Mouse (Mus musculus) bone marrow macrophage, adult 2 months (primary cell): ENCODE data around the gene Card10. TPM values are rescaled to one million over a fixed set of nuclear protein-coding genes. Genes with fewer than 3 reads are reported as not detected.
"Not testable (repeated sequence)": the region's sequence is repeated elsewhere in the genome, so short reads cannot be mapped to it uniquely, and the experiment has no call there.

ENCODE experiments used
- H3K27ac ChIP-seq: 2 replicates; pipeline ENCODE4 v1.5.1; 2012; ENCODE audit warnings: low read depth, low read length; ENCODE audit not compliant: insufficient read depth
- H3K4me1 ChIP-seq: 2 replicates; pipeline ENCODE4 v1.6.1; 2012; ENCODE audit warnings: low read length; ENCODE audit not compliant: control insufficient read depth, insufficient read depth
- H3K4me3 ChIP-seq: 2 replicates; pipeline ENCODE4 v1.5.1; 2012; ENCODE audit warnings: mild to moderate bottlenecking, low read length, moderate library complexity; ENCODE audit not compliant: insufficient read depth
- CTCF ChIP-seq: IDR thresholded peaks from 2 replicates; pipeline ENCODE4 v1.5.1; 2012; ENCODE audit warnings: low read depth, mild to moderate bottlenecking, low read length, moderate library complexity
- POLR2A ChIP-seq: IDR thresholded peaks from 2 replicates; pipeline ENCODE4 v1.6.1; 2012; ENCODE audit warnings: mild to moderate bottlenecking, low read depth, low read length, borderline replicate concordance
- polyA plus RNA-seq: library from polyadenylated mRNA; stranded (reverse); fragments of >200 nt; gene quantifications from 2 replicates; pipeline ENCODE4 v1.2.4, GENCODE M21; 2012; ENCODE audit not compliant: missing spikeins, insufficient read depth, insufficient read length

The Card10 gene
- 0.23 TPM in 1 of 2 replicates, not detected in the other for polyA plus RNA-seq

DNA sequence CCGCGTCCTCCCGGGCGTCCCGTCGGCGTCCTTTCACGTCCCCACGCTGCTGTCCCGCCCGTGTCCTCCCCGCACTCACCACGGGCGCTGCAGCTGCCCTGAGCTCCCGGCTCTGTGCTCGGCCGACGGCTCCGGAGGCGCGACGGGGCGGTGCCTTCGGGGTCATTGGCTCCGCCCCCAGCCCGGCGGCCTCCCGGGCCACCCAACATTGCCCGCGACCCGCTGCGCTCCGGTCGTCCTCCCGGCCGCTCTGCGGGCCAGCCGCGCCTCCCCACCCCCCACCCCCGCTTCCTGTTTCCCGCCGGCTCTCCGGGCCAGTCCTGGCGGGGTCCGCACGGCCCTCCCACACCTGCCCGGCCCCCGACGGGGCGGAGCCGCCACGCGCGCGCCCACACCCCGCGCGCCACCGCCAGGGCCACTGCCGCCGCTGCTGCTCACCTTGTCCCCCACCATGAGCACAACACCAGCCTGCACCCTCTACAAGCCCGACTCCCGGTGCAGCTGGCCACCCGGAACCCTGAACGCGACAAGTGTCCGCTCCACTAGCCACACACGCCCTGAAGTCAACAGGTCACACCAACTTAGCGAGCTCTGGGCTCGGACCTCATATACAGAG lies at the start of gene Card10:
Card10 (minus strand) TSS at position 267 of the 616 bp plus-strand sequence.
- Histone ChIP-seq H3K4me1 (no peaks in the 10 kb centered on the region), H3K4me3 (peak within 1 kb of the TSS; percentile 51), H3K27ac (no peak within 1 kb of the TSS)
- TF ChIP-seq CTCF = no peak
- TF ChIP-seq POLR2A = no peak

DNA sequence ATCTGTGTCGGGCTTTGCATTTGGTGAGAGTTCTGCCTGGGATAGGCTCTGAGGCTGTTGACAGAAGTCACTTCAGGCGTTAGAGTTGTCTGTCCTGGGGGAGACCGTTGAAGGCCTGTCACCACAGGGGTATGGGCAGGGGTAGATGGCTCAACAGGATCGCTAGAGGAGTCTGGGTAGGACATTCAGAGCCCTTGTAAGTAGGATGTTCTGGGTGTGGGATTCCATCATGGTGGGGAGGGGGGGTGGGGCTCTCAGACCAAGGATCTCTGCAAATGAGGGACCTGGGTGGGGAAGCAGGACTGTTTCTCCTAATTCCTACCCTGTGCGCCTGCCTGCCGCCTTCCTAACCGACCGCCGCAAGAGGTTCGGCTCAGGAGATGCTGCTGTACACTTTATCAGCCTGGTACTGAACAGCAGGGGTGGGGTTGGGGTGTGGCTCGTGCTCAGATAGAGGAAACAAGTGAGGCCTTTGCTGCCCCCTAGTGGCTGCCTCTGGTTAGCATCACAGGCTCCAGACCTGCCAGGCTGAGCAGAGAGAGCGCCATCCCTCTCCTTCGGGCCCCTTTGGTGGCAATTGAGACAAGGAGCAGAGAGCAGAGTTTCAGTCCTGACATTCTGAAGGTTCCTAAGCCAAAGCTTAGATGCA lies 48.8 kb upstream of the Card10 start:
- H3K4me3 ChIP-seq = no peak overlapping the region

DNA sequence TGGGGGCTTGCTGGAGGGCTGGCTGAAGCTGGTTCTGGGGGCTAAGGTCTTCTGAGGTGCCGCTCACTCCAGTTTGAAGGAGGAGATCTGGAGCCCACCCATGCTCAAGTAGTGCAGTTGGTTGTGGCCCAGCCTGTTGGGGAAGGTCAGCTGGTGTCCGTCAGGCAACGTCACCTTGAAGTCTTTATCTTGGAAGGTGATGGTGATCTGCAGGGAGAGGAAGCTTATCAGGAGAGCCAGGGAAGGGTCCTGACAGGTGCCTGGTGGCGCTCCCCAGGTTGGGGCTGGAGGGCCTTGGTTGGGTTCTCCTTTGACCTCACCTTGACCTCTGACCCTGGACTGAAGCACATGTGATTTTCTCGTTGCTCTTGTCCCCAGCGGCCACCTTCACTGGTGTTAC lies 48.1 kb upstream of the Card10 start:
- Histone ChIP-seq H3K4me3 (no peak overlapping the region), H3K4me1 (no peaks in the 10 kb centered on the region), H3K27ac (no peak overlapping the region)
- TF ChIP-seq CTCF = no peak
- TF ChIP-seq POLR2A = no peak

More for the DNA sequence above, 48.8 kb upstream of the Card10 start:
- no peak overlapping the region for H3K27ac ChIP-seq
- TF ChIP-seq POLR2A (no peak), CTCF (peak; percentile 72)
- no peaks in the 10 kb centered on the region for H3K4me1 ChIP-seq

DNA sequence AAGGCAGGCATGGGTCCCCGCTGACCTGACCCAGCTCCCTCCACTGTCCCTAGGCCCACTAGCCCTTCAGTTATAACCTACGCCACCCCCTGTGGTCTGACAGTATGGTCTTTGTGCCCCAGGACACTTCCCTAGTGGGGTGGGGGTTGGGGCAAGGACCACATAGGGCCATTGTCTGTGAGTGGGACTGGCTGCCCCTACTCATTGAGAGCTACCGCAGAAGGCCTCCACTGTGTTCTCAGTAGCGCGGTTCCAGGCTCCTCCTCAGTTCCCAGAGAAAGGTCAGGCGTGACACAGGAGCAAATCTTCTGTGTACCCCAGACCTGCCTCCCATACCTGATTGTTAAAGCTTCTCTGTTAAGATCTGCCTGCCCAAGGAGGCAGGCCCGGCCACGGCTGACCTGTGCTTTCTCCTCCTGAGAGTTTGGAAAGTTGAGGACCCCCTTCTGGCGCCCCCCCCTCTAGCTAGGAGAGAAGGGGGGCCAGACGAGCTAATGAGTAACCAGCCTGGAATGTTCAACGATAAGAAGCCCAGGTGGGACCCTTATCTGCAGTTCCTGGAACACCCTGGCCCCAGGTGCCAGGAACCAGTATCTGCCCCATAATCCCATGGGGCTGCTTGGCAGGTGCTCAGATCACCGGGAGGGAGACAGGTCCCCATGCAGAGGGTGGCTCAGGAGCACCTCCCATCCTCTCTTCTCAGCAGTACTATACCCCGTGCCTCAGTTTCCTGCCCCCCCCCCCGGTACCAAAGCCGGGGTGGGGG lies 47.4 kb upstream of the Card10 start:
- Histone ChIP-seq H3K4me1 (no peaks in the 10 kb centered on the region), H3K27ac (no peak overlapping the region), H3K4me3 (no peak overlapping the region)
- TF ChIP-seq POLR2A = no peak
- no peak for TF ChIP-seq CTCF

DNA sequence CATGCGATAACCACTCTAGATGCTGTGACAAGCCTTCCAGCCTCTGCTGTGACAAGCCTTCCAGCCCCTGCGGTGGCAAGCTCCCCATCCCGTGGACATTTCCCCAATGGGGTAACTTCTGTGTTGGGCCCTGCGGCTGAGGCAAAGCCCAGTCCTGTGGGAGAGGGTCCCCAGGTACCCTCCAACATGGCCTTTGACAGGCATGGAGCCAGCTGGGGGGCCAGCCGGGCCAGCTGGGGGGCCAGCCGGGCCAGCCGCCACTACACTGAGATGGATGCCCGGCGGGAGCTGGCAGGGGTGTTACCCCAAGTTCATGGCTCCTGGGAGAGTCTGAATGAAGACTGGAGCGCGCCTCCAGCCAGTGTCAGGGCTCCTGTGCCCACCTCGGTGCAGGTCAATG lies 46.6 kb upstream of the Card10 start:
- TF ChIP-seq POLR2A (no peak), CTCF (no peak)
- H3K27ac ChIP-seq = no peak overlapping the region
- no peaks in the 10 kb centered on the region for H3K4me1 ChIP-seq
- H3K4me3 ChIP-seq = no peak overlapping the region

DNA sequence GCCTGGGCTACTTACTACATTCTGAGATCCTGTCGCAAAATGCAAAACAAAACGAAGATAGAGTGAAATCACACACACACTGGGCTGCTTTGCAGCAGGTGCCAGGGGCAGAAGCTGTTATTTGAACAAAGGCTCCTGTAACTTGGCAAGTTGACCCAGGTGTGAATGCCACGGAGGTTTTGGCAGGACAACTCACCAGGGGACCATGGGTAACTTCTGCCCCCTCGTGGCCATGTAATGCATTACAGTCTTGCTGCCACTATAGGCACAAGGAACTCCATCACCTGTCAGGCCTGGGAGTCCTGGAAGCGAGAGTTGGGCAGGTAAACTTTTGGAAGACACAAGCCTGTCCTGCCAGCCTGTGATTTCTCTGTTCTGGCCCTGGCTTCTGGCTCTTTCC lies 45.6 kb upstream of the Card10 start:
- no peak for TF ChIP-seq POLR2A
- peak; percentile 87 for TF ChIP-seq CTCF
- H3K4me1 ChIP-seq = no peaks in the 10 kb centered on the region

DNA sequence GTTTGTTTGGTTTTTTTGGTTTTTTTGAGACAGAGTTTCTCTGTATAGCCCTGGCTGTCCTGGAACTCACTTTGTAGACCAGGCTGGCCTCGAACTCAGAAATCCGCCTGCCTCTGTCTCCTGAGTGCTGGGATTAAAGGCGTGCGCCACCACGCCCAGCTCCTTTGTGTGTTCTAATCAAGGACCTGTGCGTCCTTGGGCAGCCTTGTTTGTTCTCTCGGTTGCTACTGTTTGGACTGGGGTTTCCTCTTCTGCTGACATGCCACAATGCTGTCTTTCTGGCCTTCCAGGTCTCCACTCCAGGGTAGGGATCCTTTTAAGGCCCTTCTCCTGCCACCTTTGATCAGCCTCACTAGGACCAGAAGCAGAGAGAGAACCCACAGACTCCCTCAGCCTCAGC lies 44.0 kb upstream of the Card10 start:
- not testable (repeated sequence) for H3K4me1 ChIP-seq, H3K4me3 ChIP-seq, H3K27ac ChIP-seq

More for the DNA sequence above, 45.6 kb upstream of the Card10 start:
- H3K4me3 ChIP-seq = no peak overlapping the region
- no peak overlapping the region for H3K27ac ChIP-seq

DNA sequence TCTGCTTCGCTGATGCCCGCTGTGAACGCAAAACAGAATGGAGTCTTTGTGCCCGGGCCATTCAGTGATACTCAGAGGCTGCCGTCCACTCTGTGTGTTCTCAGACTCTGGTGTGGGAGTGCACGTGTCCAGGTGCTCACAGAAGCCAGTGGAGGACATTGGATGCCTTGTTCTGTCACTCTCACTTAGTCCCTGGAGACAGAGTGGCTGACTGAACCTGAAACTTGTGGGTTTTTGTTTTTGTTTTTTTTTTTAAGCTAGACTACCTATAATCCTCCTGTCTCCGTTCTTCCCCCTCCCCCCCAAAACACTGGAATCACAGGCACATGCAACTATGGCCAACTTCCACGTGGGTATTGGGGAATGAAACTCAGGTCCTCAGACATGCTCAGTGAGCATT lies 43.5 kb upstream of the Card10 start:
- no peak overlapping the region for H3K27ac ChIP-seq
- TF ChIP-seq CTCF (no peak), POLR2A (no peak)
- peaks cover 3% of the 10 kb centered on the region; the same call in 1 of the 2 replicates for H3K4me1 ChIP-seq
- no peak overlapping the region for H3K4me3 ChIP-seq

DNA sequence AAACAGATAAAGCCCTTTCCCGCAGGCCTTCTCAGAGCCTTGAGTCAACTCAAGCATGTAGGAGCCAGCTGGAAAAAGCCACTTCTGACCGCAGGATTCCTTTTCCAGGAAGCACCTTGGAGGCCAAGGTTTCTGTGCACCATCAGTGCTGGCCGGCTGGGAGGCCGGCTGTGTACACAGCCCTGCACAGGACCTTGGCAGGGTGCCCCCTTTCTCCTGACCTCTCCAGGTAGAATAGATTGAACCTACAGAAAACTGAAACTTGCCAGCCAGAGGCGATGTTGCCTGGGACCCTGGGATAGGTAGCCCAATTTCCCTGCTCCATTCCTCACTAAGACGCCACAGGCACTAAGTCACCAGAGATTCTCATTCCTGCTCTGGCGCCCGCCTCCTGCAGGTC lies 43.0 kb upstream of the Card10 start:
- H3K4me3 ChIP-seq = no peak overlapping the region
- no peak for TF ChIP-seq CTCF
- no peak for TF ChIP-seq POLR2A
- H3K4me1 ChIP-seq = peaks cover 3% of the 10 kb centered on the region; the same call in 1 of the 2 replicates
- H3K27ac ChIP-seq = no peak overlapping the region

DNA sequence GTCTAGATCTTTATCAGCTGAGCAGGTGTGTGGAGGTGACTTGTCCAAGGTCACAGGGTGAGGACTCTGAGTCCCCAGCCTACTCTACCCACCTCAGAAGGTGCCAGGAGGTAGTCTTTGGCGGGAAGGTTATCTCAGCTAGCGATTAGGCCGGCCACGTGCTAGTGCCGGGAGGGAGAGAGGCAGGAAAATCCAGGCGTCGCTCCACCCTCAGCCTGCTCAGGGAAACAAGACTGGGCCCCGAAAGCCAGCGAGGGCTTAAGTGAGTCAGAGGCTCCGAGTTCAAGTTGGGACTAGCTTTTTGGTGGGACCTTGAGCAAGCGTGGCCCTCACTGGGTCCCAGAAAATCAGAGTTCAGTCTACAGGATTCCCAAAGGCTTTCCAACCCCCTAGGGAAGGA lies 42.5 kb upstream of the Card10 start:
- Histone ChIP-seq H3K27ac (no peak overlapping the region), H3K4me1 (peaks cover 3% of the 10 kb centered on the region; the same call in 1 of the 2 replicates), H3K4me3 (no peak overlapping the region)
- TF ChIP-seq POLR2A = no peak
- no peak for TF ChIP-seq CTCF
